Mouse (Mus musculus) heart, embryonic 15.5 days (tissue): ENCODE measurements around the gene Sdha. TPM values are rescaled to one million over a fixed set of nuclear protein-coding genes. Genes with fewer than 3 reads are reported as not detected.

Experiments
- ATAC-seq: fragments of 200-750 bp; cut with Nextera tagmentation; replicated peaks from 2 replicates; pipeline ENCODE4 v1.8.0; 2017; ENCODE audit warnings: low read depth, moderate TSS enrichment; ENCODE audit not compliant: insufficient number of reproducible peaks, insufficient read depth, low FRiP score
- H3K27ac ChIP-seq: fragments of 300-500 bp; sonication (generic); 2 replicates; pipeline ENCODE4 v1.5.1; 2015; ENCODE audit warnings: mild to moderate bottlenecking, inconsistent platforms
- H3K27me3 ChIP-seq: fragments of 300-500 bp; sonication (generic); 2 replicates; pipeline ENCODE4 v1.6.1; 2015; ENCODE audit warnings: inconsistent platforms
- H3K36me3 ChIP-seq: fragments of 300-500 bp; sonication (generic); 2 replicates; pipeline ENCODE4 v1.6.1; 2015; ENCODE audit warnings: mild to moderate bottlenecking, inconsistent platforms
- H3K4me1 ChIP-seq: fragments of 300-500 bp; sonication (generic); replicated peaks from 2 replicates; pipeline ENCODE4 v1.6.1; 2015; ENCODE audit warnings: inconsistent platforms
- H3K4me2 ChIP-seq: fragments of 300-500 bp; sonication (generic); 2 replicates; pipeline ENCODE4 v1.6.1; 2015; ENCODE audit warnings: inconsistent platforms, mild to moderate bottlenecking, moderate library complexity
- H3K4me3 ChIP-seq: fragments of 300-500 bp; sonication (generic); 2 replicates; pipeline ENCODE4 v1.5.1; 2015; ENCODE audit warnings: mild to moderate bottlenecking, inconsistent platforms
- H3K9ac ChIP-seq: fragments of 300-500 bp; sonication (generic); 2 replicates; pipeline ENCODE4 v1.6.1; 2015; ENCODE audit warnings: mild to moderate bottlenecking, inconsistent platforms
- H3K9me3 ChIP-seq: fragments of 300-500 bp; sonication (generic); replicated peaks from 2 replicates; pipeline ENCODE4 v1.6.1; 2016; ENCODE audit warnings: inconsistent platforms
- WGBS: fragments of 180-500 bp; shearing (Covaris S2); methylation state at CpG from one replicate; pipeline ENCODE4 v1.1.7; 2015; ENCODE audit warnings: mixed read lengths; 5-methylcytosine and 5-hydroxymethylcytosine counted together
- polyA plus RNA-seq: library from polyadenylated mRNA; unstranded; fragments of >200 nt; fragmentation: Nextera tagmentation; extraction: Ambion mirVana; gene quantifications from 2 replicates; pipeline ENCODE4 v1.2.1, GENCODE M21; 2015

Sdha gene
- polyA plus RNA-seq, 1 experiment from 2014 or later, result 562 TPM

DNA sequence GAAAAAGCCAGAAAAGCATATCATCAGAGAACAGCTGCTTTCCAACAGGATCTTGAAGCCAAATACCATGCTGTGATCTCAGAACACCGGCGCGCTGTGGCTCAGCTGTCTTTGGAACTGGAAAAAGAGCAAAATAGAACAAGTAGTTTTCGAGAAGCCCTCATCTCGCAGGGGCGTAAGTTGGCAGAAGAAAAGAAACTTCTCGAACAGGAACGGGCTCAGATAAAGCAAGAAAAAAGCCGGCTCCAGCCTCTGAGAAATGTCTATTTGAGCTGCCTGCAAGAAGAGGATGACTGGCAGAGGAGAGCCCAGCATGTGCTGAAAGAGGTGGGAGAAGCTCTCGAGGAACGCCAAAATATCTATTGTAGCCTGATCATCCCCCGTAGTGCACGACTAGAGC, 6.4 kb upstream of the Sdha start:
- Histone ChIP-seq H3K27me3 (no peaks in the 10 kb centered on the region), H3K4me3 (no peak overlapping the region), H3K4me2 (no peak overlapping the region), H3K36me3 (peaks cover 52% of the 10 kb centered on the region), H3K27ac (no peak overlapping the region), H3K4me1 (no peaks in the 10 kb centered on the region), H3K9ac (no peak overlapping the region), H3K9me3 (no peaks in the 10 kb centered on the region)
- WGBS, result 95% methylated on average over 13 of the region's 13 CpGs
- ATAC-seq, result no peak

- Histone ChIP-seq H3K27ac (peak overlapping the region; percentile 90), H3K9me3 (no peaks in the 10 kb centered on the region), H3K4me3 (peak overlapping the region; percentile 67), H3K36me3 (peaks cover 10% of the 10 kb centered on the region), H3K9ac (peak overlapping the region; percentile 84), H3K4me1 (peaks cover 20% of the 10 kb centered on the region), H3K27me3 (no peaks in the 10 kb centered on the region), H3K4me2 (peak overlapping the region; percentile 59)
- ATAC-seq, result peak; percentile 16; the same call in 1 of the 2 replicates
- under 1% methylated on average over 15 of the region's 15 CpGs for WGBS
These were observed 391 bp upstream of the Sdha start for GRCm38 (mm10) chr13:74350435-74350906.

DNA sequence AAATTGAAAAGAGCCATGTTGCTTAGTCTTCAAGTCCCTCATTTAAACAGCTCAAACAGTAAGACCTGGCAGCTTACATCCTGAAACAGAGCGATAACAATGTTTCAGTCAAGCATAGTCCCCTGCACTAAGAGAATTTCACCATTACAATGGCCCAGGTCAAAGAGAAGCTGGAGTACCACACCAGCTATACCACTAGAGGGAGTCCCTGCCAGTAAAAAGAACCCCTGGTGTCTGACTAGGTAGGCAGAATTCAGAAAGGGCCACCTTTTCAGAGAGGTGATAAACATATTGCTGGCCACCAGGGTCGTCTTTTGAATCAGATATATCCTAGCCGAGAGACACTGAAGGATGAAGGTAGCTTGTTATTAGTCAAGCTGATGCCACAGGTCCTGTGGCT, 9.0 kb downstream of the Sdha start:
- Histone ChIP-seq H3K4me3 (no peak overlapping the region), H3K9me3 (no peaks in the 10 kb centered on the region), H3K9ac (no peak overlapping the region), H3K36me3 (peaks cover 76% of the 10 kb centered on the region), H3K27me3 (no peaks in the 10 kb centered on the region), H3K27ac (no peak overlapping the region), H3K4me1 (no peaks in the 10 kb centered on the region), H3K4me2 (no peak overlapping the region)
- ATAC-seq, result no peak
- WGBS, result 44% methylated on average over 3 of the region's 3 CpGs

DNA sequence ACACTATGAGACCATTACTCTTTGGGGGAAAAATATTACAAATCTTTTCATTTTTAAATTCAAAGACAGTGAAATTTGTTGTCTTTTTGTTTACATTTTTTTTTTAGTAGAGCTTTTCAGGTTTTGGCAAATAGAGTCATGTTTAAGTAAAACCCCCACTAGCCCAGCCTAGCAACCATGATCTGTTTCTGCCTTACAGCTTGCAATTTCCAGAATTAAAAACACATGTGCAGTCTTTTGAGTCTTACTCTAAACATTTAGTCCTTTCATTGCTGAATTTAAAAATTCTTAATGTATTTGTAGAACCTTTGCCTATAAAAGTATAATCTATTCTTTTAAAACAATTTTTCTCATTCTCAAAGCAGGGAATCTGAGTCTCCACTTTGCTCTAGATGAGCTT, 20.8 kb downstream of the Sdha start:
- Histone ChIP-seq H3K9me3 (no peaks in the 10 kb centered on the region), H3K9ac (no peak overlapping the region), H3K4me1 (no peaks in the 10 kb centered on the region), H3K4me3 (no peak overlapping the region), H3K36me3 (peaks cover 79% of the 10 kb centered on the region), H3K27me3 (no peaks in the 10 kb centered on the region), H3K4me2 (no peak overlapping the region), H3K27ac (no peak overlapping the region)
- no peak for ATAC-seq

DNA sequence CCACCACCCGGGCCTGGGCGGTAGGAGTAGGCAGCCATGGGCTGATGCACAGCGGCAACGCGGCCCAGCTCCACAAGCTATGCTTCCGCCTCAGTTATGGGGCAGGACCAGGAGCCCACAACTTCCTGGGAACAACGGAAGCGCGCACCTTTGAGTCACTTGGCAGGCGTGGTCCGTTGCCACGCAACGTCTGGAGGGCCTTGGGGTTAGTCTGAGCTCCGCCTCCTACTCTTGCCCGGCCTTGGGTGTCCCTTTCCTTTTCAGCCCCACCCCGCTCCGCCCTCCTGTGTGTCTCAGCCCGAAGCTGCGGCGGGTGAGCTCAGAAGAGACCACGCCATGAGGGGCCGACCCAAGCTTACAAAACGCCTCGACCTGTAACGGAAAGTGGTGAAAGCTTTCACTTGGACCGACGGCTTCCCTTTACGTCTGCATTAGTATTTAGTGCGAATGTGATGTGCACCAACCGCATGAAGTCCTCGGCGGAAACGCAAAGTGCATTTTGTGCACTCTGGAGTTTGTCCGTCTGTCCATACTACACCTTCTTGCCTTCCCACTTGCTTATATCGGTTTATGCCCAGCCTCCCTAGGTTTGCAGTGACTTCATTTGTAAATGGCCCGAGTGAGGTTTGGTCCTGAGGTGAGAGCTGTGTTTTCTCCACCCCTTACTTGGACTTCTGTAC, 32.8 kb downstream of the Sdha start, which contains the start of gene Pdcd6:
Gene Pdcd6, minus strand, starts transcription at position 411 of the 680 bp plus-strand sequence.
- peaks cover 14% of the 10 kb centered on the region for H3K4me1 ChIP-seq
- H3K9ac ChIP-seq, result peak within 1 kb of the TSS; percentile 92
- H3K36me3 ChIP-seq, result peaks cover 36% of the 10 kb centered on the region
- H3K27me3 ChIP-seq, result no peaks in the 10 kb centered on the region
- no peaks in the 10 kb centered on the region for H3K9me3 ChIP-seq
- WGBS, result under 1% methylated on average over 36 of the region's 36 CpGs
- peak within 1 kb of the TSS; percentile 89 for H3K4me2 ChIP-seq
- H3K4me3 ChIP-seq, result peak within 1 kb of the TSS; percentile 97
- ATAC-seq, result peak; percentile 99
- H3K27ac ChIP-seq, result peak within 1 kb of the TSS; percentile 85

DNA sequence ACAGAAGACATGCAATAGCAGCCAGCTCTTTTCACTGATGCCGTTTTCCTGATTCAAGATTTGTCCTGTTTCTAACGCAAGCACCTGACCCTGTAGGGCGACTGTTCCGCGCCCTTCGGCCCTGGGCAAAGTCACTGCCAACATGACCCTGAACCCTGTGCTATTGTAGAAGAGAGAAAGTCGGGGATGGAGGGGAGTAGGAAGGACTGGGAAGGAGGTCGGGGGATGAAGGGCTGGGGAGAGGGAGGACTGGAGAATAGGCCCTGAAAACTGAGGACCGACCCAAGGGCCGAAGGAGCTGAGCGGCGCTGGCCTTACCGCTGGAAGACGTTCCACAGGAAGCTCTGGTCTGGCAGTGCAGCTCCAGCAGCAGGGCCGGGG, 33.3 kb downstream of the Sdha start:
- peak overlapping the region; percentile 92 for H3K9ac ChIP-seq
- peak overlapping the region; percentile 85 for H3K27ac ChIP-seq
- peak overlapping the region; percentile 97 for H3K4me3 ChIP-seq
- ATAC-seq, result no peak; the same call in 1 of the 2 replicates
- peaks cover 31% of the 10 kb centered on the region for H3K36me3 ChIP-seq
- peaks cover 14% of the 10 kb centered on the region for H3K4me1 ChIP-seq
- H3K27me3 ChIP-seq, result no peaks in the 10 kb centered on the region
- no peaks in the 10 kb centered on the region for H3K9me3 ChIP-seq
- peak overlapping the region; percentile 89 for H3K4me2 ChIP-seq
- WGBS, result 1% methylated on average over 15 of the region's 15 CpGs

DNA sequence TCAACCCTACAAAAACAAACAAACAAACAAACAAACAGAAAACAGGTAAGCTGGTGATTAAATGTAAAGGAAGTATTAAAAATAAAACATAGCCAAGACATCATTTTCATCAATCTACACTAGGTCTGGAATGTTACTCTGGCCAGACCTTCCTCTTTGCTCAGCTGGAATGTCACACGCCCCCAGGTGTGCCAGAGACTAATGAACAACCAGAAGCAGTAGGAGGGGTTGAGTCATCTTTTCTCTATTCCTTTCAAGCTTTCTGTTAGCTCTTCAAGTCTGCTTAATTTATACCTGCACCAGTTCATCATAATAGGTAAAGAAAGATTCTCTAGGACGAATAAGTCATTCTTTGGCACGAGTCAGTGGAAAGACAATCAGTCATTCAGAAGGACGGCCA, 33.7 kb downstream of the Sdha start:
- Histone ChIP-seq H3K27me3 (no peaks in the 10 kb centered on the region), H3K9ac (peak overlapping the region; percentile 92), H3K36me3 (peaks cover 31% of the 10 kb centered on the region), H3K4me2 (peak overlapping the region; percentile 89), H3K4me1 (peaks cover 14% of the 10 kb centered on the region), H3K4me3 (peak overlapping the region; percentile 97), H3K9me3 (no peaks in the 10 kb centered on the region), H3K27ac (peak overlapping the region; percentile 85)
- no peak for ATAC-seq
- WGBS, result 25% methylated on average over 4 of the region's 4 CpGs

DNA sequence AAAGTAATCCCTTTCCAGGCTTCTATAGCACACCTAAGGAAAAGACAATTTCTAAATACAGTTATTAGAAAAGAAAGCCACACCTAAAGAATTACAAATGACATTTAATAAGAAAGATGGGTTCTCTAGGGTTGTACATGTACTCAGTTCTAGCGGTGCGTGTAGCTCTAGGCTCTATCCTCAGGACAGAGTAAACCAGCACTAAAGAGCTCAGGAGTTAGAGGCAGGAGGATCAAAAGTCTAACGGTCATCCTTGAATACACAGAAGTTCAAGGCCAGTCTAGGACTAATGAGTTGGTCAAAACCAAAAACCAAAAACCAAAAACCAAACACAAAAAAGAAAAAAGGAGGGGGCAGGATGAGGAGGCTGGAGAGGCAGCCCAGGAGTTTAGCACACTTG, 35.5 kb downstream of the Sdha start:
- 91% methylated on average over 3 of the region's 3 CpGs for WGBS
- Histone ChIP-seq H3K27ac (no peak overlapping the region), H3K36me3 (peaks cover 28% of the 10 kb centered on the region), H3K27me3 (no peaks in the 10 kb centered on the region), H3K4me2 (no peak overlapping the region), H3K4me1 (peaks cover 14% of the 10 kb centered on the region), H3K9ac (no peak overlapping the region), H3K9me3 (no peaks in the 10 kb centered on the region), H3K4me3 (no peak overlapping the region)
- no peak for ATAC-seq

DNA sequence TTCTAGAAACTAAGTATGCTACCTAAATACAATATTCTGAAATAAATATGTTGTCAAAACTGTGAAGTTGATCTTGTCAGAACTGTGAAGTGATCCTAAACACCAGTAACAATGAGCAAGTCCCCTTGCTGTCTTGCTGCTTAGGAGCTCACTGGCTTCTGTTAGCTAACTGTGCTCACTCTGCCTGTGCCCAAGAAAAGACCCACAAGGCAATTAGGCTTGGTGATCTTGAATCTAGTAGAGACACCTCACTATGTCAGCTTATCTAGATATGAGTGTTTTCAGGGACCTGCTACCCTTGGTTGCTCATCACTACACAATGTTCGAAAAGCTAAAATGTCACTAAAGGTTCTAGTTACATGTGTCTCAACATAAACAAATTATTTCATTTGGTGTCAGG, 44.3 kb downstream of the Sdha start:
- no peak overlapping the region for H3K4me3 ChIP-seq
- H3K4me2 ChIP-seq, result no peak overlapping the region
- no peaks in the 10 kb centered on the region for H3K9me3 ChIP-seq
- H3K27me3 ChIP-seq, result no peaks in the 10 kb centered on the region
- H3K36me3 ChIP-seq, result peaks cover 67% of the 10 kb centered on the region
- WGBS, result 82% methylated on average over 1 of the region's 1 CpGs
- ATAC-seq, result no peak
- no peak overlapping the region for H3K27ac ChIP-seq
- H3K9ac ChIP-seq, result no peak overlapping the region
- no peaks in the 10 kb centered on the region for H3K4me1 ChIP-seq

GRCm38 (mm10) chr13:74305380-74305779, 44.7 kb downstream of the Sdha start:
- 89% methylated on average over 6 of the region's 6 CpGs for WGBS

DNA sequence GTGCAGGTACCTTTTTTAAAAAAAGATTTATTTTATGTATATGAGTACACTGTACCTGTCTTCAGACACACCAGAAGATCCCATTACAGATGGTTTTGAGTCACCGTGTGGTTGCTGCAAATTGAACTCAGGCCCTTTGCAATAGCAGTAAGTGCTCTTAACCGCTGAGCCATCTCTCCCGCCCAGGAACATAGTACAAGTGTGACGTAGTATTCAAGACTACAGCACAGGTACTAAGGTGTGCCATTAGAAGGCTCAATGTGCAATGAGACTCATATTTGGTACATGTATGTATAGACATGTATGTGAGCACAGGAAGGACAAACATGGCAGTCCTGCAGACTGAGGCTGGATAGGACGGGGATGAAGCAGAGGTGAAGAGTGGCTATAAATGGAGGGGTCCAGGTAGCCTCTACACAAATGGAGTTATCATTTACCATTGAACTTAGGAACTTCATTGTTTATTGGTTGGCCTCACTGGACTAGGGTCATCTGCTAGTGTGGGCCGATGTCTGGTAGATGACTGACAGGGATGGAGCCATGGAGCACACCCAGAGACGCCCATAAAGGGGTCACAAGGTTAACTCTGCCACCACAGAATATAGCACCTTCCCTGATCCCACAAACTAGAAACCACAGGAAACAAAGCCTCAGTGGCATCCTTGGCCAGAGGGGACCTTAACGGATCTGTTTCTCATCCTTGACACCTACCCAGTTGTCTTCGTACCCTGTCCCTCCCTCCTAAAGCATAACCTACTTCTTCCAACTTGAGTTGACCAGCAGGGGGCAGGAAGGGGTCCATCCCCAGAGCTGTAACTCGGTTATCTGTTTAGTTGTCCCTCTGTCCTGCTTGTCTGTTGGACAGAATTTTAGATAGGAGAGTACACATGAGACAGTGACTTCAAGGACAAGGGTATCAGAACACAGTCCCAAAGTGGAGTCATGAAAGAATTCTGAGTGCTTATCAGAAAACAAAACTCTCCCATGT, 47.7 kb downstream of the Sdha start:
- peaks cover 39% of the 10 kb centered on the region for H3K36me3 ChIP-seq
- no peak overlapping the region for H3K9ac ChIP-seq
- no peak overlapping the region for H3K27ac ChIP-seq
- H3K4me3 ChIP-seq, result no peak overlapping the region
- no peaks in the 10 kb centered on the region for H3K9me3 ChIP-seq
- 81% methylated on average over 10 of the region's 10 CpGs for WGBS
- H3K4me2 ChIP-seq, result no peak overlapping the region
- no peaks in the 10 kb centered on the region for H3K27me3 ChIP-seq
- no peak for ATAC-seq
- H3K4me1 ChIP-seq, result no peaks in the 10 kb centered on the region

More at GRCm38 (mm10) chr13:74305380-74305779, 44.7 kb downstream of the Sdha start:
- no peak for ATAC-seq
- H3K9ac ChIP-seq, result no peak overlapping the region
- no peaks in the 10 kb centered on the region for H3K4me1 ChIP-seq
- no peak overlapping the region for H3K4me2 ChIP-seq
- peaks cover 64% of the 10 kb centered on the region for H3K36me3 ChIP-seq
- no peaks in the 10 kb centered on the region for H3K9me3 ChIP-seq
- H3K4me3 ChIP-seq, result no peak overlapping the region
- H3K27me3 ChIP-seq, result no peaks in the 10 kb centered on the region
- no peak overlapping the region for H3K27ac ChIP-seq
